Mouse (Mus musculus) fat pad, adult 2 months (tissue): ENCODE measurements around the gene Pmm2.

Source experiments
- DNase-seq: peaks from one replicate; pipeline ENCODE4 v3.0.0-alpha.2; 2011; ENCODE audit warnings: low read depth, low spot score; ENCODE audit errors: extremely low read depth

Gene Pmm2

GRCm38 (mm10) chr16:8637217-8638051 is at the start of gene Pmm2, which contains the start of gene Tmem186:
Pmm2 (plus strand) TSS chr16:8637674.
Tmem186 (minus strand) TSS chr16:8637712.
- DNase-seq, result peak; percentile 74

DNA sequence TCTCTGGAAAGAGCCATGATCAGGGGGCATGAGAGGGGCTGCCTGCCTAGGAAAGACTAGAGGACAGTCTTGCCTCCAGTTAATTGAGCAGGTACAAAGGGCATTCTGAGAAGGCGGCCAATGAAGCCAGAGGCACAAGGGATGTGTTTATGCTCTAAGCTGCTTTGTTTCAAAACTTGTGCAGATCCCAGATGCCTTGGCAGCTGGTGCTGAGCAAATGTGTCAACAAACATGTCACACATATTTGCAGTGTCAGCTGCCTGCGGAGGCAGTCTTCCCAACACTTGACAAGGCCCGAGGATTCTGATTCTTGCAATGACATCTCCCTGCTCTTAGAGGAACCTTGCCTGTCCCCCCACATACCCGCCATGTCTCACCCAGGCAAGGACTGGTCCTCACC is 42.1 kb upstream of the Pmm2 start:
- no peak for DNase-seq

GRCm38 (mm10) chr16:8596336-8596735 is 41.1 kb upstream of the Pmm2 start:
- DNase-seq, result no peak

- no peak for DNase-seq
Measured at GRCm38 (mm10) chr16:8597516-8597915, 40.0 kb upstream of the Pmm2 start.

- DNase-seq, result no peak
Measured at GRCm38 (mm10) chr16:8603789-8604188, 33.7 kb upstream of the Pmm2 start.

DNA sequence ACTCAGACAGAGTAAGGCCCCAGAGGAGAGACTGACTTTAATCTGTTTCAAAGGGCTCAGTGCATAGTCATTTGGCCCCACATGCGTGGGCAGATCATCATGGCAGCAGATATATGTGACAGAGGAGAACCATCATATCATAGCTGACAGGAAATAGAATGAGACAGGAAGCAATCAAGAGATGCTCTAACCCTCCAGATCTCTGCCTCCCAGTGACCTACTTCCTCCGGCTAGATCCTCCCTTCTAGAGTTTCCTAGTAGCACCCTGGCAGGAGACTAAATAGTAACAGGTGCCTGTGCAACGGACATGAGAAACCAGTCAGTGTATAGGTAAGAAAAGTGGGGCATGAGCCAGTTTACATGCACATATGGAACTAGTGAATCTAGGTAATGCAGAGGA is 27.1 kb upstream of the Pmm2 start:
- DNase-seq, result no peak

GRCm38 (mm10) chr16:8612214-8613005 is 25.1 kb upstream of the Pmm2 start:
- DNase-seq, result no peak

DNA sequence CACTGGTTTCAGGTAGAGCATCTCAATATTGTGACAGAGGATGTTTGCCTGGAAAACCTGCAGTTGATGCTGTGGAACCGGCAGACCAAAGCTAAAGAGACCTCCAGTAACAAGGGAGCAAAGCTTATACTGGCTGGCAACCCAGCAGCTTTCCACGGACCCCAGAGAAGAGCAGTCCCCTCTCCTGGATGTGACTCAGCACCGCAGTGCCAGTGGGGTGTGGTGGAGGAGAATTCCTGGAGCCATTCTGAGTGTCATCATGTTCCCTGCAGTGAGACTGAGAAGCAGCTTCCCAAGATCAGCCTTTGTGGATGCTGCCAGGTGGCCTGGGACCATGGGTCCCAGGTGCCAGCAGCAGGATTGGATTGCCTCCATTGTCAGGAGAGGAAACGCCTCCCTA is 24.4 kb upstream of the Pmm2 start:
- no peak for DNase-seq

- no peak for DNase-seq
Measured at GRCm38 (mm10) chr16:8613447-8613846, 24.0 kb upstream of the Pmm2 start.

DNA sequence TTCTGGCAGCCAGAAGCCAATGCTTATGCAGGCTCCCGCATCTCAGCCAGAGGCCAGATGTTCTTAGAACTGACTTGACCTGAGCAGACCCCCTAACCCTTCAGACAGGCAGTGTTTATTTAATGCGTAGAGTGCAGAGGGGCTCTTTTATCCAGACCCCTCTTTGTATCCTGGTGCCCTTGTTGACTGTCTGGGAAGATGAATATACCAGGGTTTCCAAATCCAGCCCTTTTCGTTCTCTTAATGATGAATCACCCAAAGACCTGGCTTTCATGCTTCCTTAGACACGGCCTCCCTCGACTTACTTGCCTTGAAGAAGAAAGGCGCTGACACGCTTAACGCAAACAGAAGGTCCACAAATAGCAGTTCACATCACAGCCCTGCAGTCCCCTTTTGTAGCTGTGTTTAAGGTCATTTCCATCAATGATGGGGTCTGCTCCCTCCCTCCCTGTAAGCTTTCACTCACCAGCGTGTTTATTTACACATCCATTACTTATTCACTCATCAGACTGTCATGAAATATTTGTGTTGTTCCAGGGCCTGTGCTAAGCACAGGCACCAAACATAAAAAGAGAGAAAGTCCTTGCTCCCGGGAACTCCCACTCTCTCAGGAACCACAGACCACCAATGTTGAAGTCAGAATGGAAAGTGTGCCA is 17.7 kb upstream of the Pmm2 start:
- DNase-seq, result no peak

GRCm38 (mm10) chr16:8620315-8621115 is 17.0 kb upstream of the Pmm2 start:
- no peak for DNase-seq

- DNase-seq, result no peak
Measured at GRCm38 (mm10) chr16:8630419-8630818, 7.1 kb upstream of the Pmm2 start.

DNA sequence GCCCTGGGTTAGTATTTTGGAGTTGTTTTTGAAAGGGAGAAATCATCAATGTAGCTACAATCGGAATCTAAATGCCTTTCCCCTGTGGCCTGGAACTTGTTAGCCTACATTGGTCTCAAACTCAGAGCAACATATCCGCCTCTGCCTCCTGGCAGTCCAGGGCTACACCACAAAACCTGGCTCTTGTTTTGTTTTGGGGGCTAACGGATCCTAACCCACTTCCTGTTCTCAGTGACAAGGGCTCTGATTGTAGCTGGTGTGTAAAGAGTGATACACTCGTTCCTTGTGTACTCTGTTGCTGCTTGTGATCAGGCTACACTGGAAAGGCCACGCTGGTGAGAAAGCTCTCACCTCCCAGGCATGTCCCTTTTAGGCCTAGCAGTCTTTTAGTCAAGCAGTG is 6.0 kb upstream of the Pmm2 start:
- no peak for DNase-seq

GRCm38 (mm10) chr16:8636867-8637216 is 632 bp upstream of the Pmm2 start:
- DNase-seq, result no peak

DNA sequence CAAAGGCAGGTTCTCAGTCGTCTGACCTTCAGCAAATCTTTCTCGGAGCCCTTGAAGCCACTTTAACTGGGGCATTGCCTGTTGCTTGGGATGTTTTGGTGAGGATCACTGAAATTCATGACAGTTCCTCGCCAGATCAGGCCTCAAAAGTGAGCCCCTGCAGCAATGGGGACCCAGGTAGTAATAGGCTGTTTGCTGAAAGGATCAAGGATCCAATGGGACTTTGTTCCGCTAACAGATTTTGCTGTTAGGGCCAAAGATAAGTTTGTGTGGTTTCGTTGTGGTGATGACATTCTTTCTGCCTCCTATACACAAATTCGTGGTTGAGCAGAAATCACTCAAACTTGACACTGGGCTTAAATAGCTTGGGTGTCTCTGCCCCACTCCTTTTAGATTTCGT is 657 bp downstream of the Pmm2 start:
- DNase-seq, result no peak

GRCm38 (mm10) chr16:8639466-8640191 is 2.2 kb downstream of the Pmm2 start:
- DNase-seq, result no peak

DNA sequence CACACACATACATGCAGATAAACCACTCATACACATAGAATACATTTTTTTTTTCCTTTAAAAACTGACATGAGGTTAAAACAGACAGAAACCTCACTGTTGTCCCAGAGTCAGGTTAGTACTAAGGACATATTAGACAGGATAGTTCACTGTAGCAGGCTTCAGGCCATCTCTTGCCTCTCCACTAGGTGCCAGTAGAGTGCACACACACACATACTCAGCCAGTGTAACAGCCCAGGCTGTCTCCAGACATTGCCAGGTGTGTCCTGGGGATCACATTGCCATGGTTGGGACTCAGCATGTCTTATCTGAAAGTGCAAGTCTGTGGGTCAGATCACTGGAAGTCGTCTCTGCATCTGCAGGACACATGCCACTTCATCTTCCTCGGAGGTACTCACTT is 6.4 kb downstream of the Pmm2 start:
- no peak for DNase-seq

- DNase-seq, result no peak
Measured at GRCm38 (mm10) chr16:8645546-8645945, 8.1 kb downstream of the Pmm2 start.

GRCm38 (mm10) chr16:8650007-8650406 is 12.5 kb downstream of the Pmm2 start:
- no peak for DNase-seq

- no peak for DNase-seq
Measured at GRCm38 (mm10) chr16:8655108-8655507, 17.6 kb downstream of the Pmm2 start.
